Mouse (Mus musculus) thymus, adult 2 months (tissue): ENCODE measurements at regions not wholly inside any gene's neighbourhood (a gene's known extent, or its start where the extent isn't known, plus 50 kb on each side); places are given as distances from the start of the nearest gene placed in this dataset.

ENCODE experiments used
- CTCF ChIP-seq: fragments of 200-500 bp; IDR thresholded peaks from 2 replicates; pipeline ENCODE4 v1.5.1; 2012; ENCODE audit warnings: mild to moderate bottlenecking, control low read depth, low read length, moderate library complexity, borderline replicate concordance; ENCODE audit not compliant: control insufficient read depth, poor library complexity, insufficient read depth; ENCODE audit errors: extremely low read depth
- POLR2A ChIP-seq: fragments of 200-500 bp; IDR thresholded peaks from 2 replicates; pipeline ENCODE4 v1.6.1; 2012; ENCODE audit warnings: mild to moderate bottlenecking, low read length, control low read depth, moderate library complexity; ENCODE audit not compliant: control insufficient read depth, poor library complexity, insufficient read depth; ENCODE audit errors: extremely low read depth

DNA sequence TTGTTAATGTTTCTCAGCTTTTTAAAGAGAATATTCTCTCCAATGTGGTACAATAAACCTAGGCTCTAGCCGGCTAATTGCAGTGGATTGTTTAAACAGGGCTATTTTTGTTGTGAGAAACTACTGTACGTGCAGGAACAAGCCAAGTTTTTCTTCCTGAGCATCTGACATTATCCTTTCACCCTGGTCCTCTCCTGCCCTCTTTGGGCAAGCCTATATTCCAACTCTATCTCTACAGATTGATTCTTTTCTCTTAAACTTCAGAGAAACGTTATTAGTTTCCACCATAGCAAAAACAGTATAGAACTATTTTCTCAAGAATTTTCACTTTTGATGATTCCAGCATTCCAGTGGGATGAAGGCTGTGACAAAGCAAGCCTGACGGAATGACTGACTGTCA lies 535.2 kb downstream of the Fgf9 start:
- TF ChIP-seq POLR2A (no peak), CTCF (no peak)
